Mouse (Mus musculus): ENCODE results near the gene Mical2.

Gene Mical2

DNA sequence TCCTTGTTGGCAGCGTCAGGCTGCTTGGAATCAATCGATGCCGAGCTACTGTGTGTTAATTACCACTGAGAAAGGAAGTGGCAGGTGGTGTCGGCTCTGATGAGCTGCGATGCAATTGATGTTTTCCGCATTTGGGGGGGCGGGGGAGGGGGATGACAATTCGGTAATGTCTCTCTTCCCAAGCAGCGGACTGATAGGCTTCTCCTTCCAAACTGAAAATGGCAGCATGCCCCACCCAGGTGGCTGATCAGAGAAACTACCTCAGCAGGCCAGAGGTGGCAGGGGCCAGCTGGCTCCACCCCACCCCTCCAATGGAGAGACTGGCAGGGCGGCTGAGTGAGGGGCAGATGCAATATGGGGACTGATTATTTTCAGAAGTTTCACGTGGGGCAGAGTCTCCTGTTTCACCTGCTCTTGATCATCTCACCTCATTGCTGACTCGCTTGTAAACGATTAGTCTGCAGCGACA lies 190.4 kb downstream of the Mical2 start:
- DNase-seq = no peak

DNA sequence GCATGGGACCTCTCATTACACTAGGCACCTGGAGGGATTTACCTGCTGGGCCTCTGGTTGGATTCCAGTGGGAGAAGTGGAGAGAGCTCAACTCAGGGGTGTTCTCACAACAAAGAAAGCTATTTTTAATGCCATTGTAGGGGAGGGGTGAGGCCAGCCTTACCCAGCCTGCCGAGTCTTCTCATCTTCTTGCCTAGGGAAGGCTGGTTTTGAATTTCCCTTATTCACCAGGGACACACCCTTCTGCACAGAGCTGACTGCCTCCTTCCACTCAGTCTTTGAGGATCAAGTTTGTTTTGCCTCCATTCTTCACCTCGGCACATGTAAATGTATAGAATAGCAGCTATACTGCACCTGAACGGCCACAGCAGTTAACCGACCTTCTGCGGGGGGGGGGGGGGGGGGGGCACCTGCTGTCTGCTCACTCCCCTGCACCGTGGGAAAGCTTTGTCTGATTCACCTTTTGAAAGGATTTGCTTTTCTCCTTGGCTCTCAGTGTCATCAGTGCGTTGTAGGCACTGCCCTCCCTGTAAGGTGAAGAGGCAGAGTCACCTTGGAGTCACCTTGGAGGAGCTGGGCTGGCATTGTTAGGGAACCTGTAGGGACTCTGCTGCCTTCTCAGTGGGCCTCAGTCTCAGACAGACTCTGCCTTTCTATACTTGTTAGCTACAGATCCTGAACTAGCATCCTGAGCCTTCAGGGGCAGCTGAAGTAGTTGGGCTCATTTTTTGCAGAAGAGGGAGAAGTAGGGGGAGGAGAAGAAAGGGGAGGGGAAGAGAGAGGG lies 191.3 kb downstream of the Mical2 start:
- no peak for DNase-seq

DNA sequence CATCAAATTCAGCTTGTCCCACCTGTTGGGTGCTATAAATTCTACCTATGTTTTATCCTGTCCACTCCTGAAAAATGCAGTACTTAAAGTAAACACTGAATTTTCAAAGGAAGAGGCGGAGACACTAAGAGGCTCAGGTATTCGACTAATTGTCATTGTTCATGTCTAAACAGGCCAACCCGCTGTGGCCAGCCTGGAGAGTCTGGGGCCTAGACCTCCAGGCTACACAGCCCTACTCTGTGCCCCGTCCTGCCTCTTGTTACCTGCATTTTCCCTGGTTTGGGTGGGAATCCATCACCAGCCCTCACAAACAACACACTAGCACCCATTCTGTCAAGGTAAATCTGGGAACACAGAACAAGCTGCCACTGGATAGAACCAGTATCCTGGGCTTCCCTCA lies 191.9 kb downstream of the Mical2 start:
- no peak for DNase-seq

DNA sequence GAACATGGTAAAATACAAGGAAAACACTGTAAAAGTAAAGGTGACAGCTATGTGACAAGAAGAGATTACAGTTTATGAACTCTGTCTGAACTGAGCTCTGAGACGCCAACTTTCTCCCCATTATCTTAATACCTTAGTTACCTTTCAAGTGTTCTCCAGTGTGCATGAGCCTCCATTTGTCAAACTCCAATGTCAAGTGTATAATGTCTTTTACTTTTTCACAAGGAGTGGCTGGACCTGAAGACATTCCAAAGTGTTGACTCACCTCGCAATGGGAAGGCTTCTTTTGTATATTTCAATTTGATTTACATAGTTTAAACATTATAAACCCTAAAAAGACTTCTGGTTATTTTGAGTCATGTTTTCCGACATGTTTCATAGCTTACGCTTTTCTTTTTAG lies 197.8 kb downstream of the Mical2 start:
- DNase-seq = no peak

DNA sequence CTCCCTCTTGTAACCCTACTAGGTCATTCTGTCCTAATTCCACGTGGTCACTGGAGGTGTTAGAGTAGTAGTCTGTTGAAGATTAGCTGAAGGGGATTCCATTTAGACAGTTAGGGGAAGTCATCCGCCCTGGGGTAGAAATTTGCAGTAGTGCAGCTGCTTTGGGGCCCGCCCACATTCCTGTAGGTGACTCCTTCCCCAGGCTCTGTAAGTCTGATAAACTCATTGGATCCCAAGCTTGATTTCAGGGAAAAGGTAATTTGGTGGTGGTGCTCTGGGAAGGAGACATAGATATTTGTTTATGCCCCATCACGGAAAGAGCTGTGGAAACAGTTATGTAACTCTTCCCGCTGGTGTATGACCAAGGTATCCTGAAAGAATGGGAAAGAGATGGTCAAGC lies 201.2 kb downstream of the Mical2 start:
- no peak for DNase-seq

DNA sequence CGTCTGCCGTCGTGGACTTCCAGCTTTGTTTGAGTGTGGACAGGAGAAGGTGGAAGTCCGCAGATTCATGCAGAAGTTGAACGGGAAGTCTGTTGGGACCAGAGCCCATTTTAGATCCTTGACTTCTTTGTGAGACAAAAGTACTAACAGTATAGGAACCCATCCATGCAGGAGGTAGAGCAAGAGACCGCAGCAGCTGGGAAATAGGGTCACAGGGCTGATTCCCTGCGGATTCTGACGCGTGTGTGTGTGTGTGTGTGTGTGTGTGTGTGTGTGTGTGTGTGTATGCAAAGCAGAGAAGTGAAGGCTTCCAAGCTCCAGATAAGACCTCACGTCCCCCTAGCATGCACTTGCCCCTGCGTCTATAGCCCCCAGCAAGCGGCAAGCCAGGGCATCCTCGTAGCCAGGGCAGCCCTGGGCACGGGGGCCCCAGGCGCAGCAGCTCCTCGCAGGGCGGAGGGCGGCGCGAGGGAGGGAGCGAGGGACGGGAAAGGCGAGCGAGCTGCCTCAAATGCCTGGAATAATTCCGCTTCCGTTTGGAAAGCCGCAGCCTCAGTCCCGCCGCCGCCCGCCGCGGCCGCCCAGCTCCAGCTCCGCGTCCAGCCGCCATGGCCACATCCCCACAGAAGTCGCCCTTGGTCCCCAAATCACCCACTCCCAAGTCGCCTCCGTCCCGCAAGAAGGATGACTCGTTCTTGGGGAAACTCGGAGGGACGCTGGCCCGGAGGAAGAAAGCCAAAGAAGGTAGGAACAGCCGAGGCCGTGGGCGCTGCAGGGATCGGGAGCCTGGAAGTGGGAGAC lies 201.9 kb downstream of the Mical2 start, which contains the start of gene Parva:
TSS of gene Parva (plus strand) at position 149 of the 801 bp plus-strand sequence.
- DNase-seq = peak; percentile 80 to 90

DNA sequence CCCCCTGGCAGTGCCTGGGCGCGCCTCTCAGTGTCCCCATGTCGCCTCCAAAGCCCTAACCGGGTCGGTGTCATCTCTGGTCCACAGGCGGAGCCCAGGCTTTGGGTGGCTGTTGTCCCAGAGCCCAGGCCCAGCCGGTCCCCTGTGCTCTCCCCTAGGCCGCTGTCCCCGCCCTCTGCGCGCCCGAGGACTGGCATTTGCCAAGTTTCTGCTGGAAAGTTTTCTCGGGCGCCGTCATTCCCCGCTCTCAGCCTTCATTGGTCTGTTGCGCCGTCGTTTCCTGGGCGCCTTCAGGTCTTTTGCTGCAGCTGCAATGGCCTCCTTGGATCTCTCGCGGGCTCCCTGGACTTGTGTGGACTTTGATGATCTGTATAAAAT lies 202.5 kb downstream of the Mical2 start:
- peak; percentile 93 to 96 for DNase-seq

DNA sequence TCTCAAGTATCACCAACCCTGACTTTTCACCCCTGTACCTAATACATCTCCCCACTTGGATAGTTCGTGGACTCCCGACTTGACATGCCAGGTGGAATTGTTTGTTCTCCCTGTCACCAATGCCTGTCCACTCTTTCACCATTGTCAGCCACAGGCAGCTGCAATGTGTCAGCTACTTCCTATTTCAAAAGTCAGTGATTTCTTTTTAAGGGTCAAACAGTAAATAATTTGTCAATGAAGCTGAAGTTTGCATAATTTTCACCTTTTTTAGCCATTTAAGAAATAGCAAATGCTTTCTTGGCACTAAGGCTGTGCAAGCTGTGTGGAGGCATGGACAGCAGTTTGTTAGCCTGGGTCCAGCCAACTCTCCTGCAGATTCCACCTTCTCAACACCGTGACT lies 214.2 kb downstream of the Mical2 start:
- peak in 1 of 2 experiments; percentile 26 for DNase-seq

DNA sequence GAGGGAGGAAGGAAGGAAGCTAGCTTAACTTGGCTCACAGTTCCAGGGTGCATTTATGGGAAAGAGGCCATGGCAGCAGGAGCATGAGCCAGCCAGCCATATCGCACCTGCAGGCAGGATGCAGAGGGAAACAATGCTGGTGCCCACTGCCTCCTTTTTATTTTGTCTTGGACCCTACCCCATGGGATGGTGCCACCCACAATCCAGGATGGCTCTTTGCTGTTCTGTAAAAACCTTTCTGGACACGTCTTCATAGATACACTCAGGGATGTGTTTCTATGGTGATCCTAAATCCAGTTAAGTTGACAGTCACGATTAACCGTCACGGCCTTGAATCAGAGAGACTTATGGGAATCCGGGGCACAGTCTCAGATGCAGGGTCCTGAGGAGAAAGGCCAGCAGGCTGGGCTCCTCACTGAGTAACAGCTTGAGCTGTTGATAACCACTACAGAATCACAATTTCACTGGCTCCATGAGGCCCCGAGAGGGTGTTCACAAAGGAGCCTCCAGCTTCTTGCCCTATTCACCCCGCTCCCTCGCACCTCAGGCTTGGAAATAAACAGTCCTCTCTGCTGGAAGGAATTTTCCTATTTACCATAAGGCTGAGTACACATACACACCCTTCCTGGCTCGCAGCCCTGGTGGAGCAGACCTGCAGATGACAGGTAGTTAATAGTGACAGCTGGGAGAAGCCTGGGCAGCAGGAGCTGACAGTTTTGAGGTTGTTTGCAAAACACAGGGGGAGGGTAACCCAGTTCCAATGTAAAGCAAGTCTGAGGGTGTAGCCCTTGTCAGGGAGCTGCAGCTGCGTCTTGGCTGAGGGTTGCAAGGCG lies 218.7 kb downstream of the Mical2 start:
- peak; percentile 40 to 55 for DNase-seq

DNA sequence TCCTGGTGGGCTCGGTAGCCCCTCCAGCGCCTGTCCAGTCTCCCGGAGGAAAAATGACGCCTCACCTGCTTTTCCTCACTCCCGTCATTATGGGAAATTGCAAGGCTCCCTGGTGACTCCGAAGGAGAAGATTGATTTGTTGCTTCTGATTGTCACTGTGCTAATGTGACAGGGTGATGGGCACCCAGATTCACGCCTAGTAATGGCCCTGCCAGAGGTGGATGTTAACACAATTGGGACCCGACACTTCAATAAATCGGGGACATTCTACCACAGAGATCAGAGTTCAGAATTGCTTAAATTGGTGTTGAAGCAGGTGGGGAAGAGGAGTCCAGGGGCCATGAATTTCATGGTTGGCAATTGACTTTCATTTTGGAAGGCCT lies 219.3 kb downstream of the Mical2 start:
- DNase-seq = no peak

DNA sequence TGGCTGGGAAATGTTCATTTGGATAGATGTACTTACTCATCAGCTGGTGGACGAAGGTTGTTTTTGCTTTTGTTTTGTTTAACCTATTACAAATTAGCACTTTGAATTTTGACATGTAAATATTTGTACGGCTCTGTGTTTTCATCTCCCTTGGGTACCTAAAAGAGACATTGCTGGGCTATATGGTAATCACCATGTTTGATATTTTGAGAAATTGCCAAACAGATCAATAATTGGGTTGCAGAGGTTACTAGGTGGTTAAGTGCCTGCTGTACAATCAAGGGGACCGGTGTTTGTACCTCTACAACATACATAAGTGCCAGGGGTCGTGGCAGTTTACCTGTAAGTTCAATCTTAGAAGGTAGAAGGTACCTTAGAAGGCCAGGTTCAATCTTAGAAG lies 220.8 kb downstream of the Mical2 start:
- no peak for DNase-seq

DNA sequence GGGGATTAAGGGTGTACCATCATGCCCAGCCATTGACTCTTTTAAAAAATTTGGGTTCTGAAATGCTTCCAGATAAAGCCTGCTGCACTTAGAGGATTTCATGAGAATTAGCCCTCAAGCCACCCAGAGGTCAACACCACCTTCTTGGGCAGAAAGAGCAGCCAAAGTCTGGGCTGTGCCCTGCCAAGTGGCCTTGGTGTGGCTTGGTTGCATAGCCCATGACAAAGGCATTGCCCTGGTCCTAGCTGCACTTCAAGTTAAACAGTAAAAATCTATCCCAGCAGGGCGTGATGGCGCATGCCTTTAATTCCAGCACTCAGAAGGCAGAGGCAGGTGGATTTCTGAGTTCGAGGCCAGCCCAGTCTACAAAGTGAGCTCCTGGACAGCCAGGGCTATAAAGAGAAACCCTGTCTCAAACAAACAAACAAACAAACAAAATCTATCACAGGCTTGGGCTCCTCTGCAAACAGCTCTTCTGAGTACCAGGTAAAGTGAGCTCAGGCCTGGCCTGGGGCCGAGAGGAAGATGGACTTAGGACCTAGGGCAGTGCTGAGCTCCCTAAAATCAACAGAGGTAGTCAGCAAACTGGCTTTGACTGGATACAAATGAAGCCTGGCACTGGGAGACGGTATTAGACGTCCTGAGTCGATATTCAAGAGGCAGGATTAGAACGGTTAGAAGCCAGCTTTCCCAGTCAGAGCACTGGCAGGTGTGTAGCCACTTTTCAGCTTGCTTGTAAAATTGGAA lies 224.5 kb downstream of the Mical2 start:
- peak; percentile 77 to 87 for DNase-seq

DNA sequence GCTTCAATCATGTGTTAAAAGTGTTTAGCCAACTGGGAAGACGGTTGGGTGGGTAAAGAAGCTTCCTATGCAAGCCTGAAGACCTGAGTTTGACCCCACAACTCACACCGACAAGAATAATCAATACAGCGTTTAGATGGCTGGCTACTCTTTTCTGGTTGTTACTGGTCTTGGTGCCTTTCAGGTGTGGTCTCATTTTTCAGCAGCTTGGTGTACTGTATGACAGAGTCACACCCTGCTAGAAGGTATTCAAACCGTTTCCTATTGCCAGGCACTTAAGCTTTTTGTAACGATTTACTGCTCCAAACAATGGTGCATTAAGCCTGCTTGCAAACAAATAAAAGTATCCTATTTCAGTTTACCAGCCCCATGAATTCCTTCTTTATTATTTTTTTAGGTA lies 226.8 kb downstream of the Mical2 start:
- no peak for DNase-seq

DNA sequence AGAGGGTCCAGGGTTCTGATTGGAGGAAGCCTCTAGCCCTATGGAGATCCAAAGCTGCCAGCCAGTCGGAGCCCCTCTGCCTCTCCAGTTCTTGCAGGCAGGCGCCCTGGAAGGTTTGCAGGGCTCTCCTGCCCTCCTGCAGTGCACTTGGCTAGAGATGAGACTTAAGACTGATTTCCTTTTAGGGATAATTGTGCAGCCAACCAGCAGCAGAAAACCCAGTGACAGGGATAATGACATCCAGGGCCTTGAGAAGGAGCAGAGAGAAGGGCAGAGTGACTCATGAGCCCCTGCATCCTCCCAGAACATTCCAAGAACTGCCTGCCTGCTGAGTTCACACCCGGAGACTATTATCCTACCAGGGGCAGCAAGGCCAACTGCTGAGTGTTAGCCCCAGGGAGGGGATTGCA lies 228.2 kb downstream of the Mical2 start:
- no peak for DNase-seq

DNA sequence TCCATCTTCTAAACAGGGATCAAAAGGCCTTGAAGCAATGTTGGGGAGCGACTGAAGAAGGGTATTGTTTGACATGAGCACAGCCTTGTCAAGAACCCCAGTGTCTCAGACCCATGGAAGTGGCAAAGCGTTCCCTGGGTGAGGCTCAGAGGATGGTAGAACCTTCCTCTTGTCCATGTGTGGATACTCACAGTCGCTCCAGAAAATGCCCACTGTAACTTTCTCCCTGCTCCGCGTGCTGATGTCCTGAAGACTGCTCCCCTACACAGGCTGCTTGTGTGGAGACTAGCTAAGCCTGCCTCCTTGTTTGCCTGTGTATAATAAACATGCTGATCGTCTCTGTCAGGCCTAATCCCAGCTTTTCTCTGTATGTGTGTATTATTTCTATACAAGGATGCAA lies 228.7 kb downstream of the Mical2 start:
- DNase-seq = peak in 1 of 2 experiments; percentile 13

DNA sequence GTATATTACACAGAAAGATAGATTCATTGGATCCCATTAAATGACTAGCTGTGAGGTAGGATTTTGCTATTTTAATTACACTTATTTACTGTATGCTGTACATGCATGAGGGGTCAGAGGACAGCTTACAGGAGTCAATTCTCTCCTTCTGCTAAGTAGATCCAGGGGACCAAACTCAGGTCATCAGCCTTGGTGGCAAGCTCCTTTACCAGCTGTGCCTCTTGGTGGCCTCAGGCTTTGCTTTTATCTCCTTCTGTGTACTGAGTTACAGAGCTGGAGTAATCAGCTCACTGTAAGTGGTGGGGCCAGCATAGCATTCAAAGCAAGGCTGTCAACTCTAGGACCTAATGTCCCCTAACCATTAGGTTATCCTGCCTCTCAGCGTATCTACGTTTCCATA lies 229.3 kb downstream of the Mical2 start:
- DNase-seq = no peak

DNA sequence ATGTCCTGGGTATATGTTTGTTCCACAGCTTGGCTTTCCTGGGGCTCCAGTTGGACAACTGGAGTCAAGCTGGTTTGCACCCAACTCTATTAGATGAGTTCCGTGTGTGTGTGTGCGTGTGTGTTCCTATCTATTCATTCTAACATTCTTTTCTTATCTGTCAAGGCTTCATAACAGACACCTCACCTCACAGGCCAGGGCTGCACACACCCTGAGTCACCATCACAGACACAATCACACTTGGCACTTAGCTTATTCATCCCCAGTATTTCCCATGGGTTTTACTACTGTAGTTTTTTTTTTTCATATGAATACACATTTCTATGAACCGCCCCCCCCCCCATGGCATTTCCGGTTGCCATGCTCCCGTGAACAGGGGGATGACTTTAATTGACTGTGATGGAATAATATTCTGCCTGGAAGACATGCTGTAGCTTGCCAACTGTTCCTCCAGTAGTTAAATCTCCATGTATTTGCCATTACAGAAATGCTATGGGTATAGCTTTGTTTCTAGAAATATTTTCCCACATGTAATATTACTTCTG lies 230.0 kb downstream of the Mical2 start:
- DNase-seq = peak in 1 of 2 experiments; percentile 23

DNA sequence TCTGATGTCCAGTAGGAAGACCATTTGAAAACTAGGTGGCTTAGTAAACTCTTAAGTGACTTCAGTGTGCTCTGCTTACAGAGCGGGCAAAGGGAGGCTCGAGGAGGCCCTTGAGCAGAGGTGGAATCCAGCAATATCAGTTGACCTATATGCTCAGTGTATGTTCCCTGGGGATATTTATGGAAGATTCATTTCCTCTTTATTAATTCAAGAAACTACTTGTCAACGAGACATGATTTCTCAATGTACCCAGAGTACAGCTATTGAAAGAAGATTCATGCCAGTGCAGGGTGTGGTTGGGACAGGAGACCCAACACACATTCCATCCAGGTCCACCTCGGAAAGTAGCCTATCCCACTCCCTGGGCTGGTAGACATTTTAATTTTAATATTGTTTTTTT lies 231.7 kb downstream of the Mical2 start:
- DNase-seq = no peak

DNA sequence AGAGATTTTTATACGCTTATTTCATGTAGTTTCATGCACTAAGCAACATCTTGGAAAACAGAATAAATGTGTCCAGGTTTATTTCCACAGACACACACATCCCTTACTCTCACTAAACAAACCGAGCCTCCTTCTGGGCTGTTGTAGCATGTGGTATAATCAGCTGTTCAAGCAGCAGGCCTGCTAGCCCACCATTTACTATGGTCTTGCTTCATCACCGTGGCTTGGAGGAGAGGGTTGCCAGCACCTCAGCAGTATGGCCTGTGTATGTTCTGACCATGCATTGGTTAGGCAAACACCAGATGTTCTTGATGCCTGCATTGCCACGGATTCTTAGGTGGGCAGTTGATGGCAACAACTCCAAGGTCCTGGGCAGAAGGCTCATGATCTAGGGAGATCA lies 232.3 kb downstream of the Mical2 start:
- peak in 1 of 2 experiments; percentile 24 for DNase-seq

DNA sequence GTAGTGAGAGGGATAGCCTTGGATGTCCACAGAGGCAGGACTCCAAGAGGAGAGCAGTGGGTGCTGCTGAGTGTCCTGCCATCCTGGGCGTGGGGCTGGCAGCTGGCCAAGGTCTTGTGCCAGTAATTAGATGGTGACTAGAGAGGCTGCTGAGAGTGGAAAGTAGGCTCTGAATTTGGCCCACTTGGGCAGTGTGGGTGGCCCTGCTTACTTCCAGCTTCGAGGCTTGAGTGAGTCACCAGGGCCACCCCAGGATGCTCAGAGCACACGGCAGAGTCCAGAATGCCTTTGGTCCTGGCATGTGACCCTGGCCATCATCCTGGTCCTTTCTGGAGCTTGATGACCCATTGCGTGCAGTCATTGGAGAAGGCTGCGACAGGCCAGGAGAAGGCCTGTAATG lies 232.8 kb downstream of the Mical2 start:
- DNase-seq = peak; percentile 68 to 79
